Mouse (Mus musculus) kidney, postnatal 0 days (tissue): ENCODE data around the gene Ap1m1. TPM values are rescaled to one million over a fixed set of nuclear protein-coding genes. Genes with fewer than 3 reads are reported as not detected.

Source experiments
- ATAC-seq: fragments of 200-750 bp; cut with Nextera tagmentation; replicated peaks from 2 replicates; pipeline ENCODE4 v1.8.0; 2017; ENCODE audit warnings: low read depth, moderate number of reproducible peaks, moderate TSS enrichment, moderate library complexity; ENCODE audit not compliant: low FRiP score
- DNase-seq: peaks from one replicate; pipeline ENCODE4 v3.0.0-alpha.2; 2016; ENCODE audit warnings: low spot score
- H3K27ac ChIP-seq: fragments of 300-500 bp; sonication (generic); 2 replicates; pipeline ENCODE4 v1.5.1; 2014; ENCODE audit warnings: mild to moderate bottlenecking
- H3K27me3 ChIP-seq: fragments of 300-500 bp; sonication (generic); 2 replicates; pipeline ENCODE4 v1.6.1; 2014; ENCODE audit warnings: low read length, mixed read lengths; ENCODE audit not compliant: insufficient read depth
- H3K36me3 ChIP-seq: fragments of 300-500 bp; sonication (generic); 2 replicates; pipeline ENCODE4 v1.6.1; 2014; ENCODE audit warnings: low read length, mixed read lengths; ENCODE audit not compliant: insufficient read depth
- H3K4me1 ChIP-seq: fragments of 300-500 bp; sonication (generic); replicated peaks from 2 replicates; pipeline ENCODE4 v1.6.1; 2014; ENCODE audit warnings: antibody characterized with exemption, low read length, mixed read lengths; ENCODE audit not compliant: insufficient read depth
- H3K4me2 ChIP-seq: fragments of 300-500 bp; sonication (generic); 2 replicates; pipeline ENCODE4 v1.6.1; 2014; ENCODE audit warnings: mild to moderate bottlenecking, low read length, moderate library complexity, mixed read lengths
- H3K4me3 ChIP-seq: fragments of 300-500 bp; sonication (generic); replicated peaks from 2 replicates; pipeline ENCODE4 v1.5.1; 2014; ENCODE audit warnings: low read depth, low read length
- H3K9ac ChIP-seq: fragments of 300-500 bp; sonication (generic); 2 replicates; pipeline ENCODE4 v1.6.1; 2014; ENCODE audit warnings: low read depth, low read length
- H3K9me3 ChIP-seq: fragments of 300-500 bp; sonication (generic); replicated peaks from 2 replicates; pipeline ENCODE4 v1.6.1; 2016; ENCODE audit warnings: low read length, inconsistent platforms, mixed read lengths
- CTCF ChIP-seq: IDR thresholded peaks from 2 replicates; pipeline ENCODE4 v1.5.1; 2016; ENCODE audit warnings: antibody characterized with exemption, low read depth, mild to moderate bottlenecking, moderate library complexity
- WGBS: fragments of 180-500 bp; shearing (Covaris S2); extraction: QIAGEN DNeasy Blood & Tissue Kit; methylation state at CpG from one replicate; pipeline ENCODE4 v1.1.7; 2014; 5-methylcytosine and 5-hydroxymethylcytosine counted together
- polyA plus RNA-seq: library from polyadenylated mRNA; unstranded; fragments of >200 nt; fragmentation: Nextera tagmentation; extraction: Ambion mirVana; gene quantifications from 2 replicates; pipeline ENCODE4 v1.2.1, GENCODE M21; 2015

Gene Ap1m1
- polyA plus RNA-seq, 1 experiment from 2014 or later = 93.0 TPM

DNA sequence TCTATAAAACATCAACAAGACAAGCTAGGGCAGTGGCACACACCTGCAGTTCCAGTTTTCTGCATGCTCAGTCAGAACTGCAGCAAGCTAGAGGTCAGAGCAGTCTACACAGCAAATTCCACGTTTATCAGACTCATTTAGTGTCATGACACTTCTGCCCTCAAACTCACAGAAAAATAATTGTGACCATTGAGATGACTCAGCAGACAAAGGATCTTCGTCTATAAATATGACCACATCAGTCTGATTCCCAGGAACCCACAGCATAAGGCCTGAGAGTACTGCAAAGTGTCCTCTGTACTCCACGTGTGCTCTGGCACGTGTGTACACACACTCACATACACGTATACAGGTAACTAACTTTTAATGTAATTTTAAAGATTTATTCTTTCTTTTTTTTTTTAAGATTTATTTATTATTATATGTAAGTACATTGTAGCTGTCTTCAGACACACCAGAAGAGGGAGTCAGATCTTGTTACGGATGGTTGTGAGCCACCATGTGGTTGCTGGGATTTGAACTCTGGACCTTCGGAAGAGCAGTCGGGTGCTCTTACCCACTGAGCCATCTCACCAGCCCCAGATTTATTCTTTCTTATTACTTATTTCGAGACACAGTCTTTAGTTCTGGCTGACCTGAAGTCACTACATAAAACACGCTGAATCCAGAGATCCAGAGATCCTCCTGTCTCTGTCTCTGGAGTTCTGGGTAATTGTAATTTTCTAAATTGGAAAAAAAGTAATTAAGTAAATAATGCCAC, 20.9 kb upstream of the Ap1m1 start:
- H3K4me1 ChIP-seq = no peaks in the 10 kb centered on the region
- no peak overlapping the region for H3K27ac ChIP-seq

GRCm38 (mm10) chr8:72219541-72220363, 20.1 kb upstream of the Ap1m1 start, which contains the start of gene Fam32a:
Gene Fam32a (plus strand): TSS chr8:72219730.
- ATAC-seq = peak; percentile 97
- peak within 1 kb of the TSS; percentile 78 for H3K4me2 ChIP-seq
- WGBS = 9% methylated on average over 39 of the region's 39 CpGs
- TF ChIP-seq CTCF = no peak
- peaks cover 16% of the 10 kb centered on the region for H3K36me3 ChIP-seq
- H3K4me1 ChIP-seq = no peaks in the 10 kb centered on the region
- H3K9me3 ChIP-seq = no peaks in the 10 kb centered on the region
- H3K9ac ChIP-seq = peak within 1 kb of the TSS; percentile 77
- peak within 1 kb of the TSS; percentile 84 for H3K27ac ChIP-seq
- H3K27me3 ChIP-seq = no peaks in the 10 kb centered on the region
- peak within 1 kb of the TSS; percentile 71 for H3K4me3 ChIP-seq
- DNase-seq = peak; percentile 98

More for the DNA sequence above, 20.9 kb upstream of the Ap1m1 start:
- Histone ChIP-seq H3K36me3 (peaks cover 16% of the 10 kb centered on the region), H3K9ac (no peak overlapping the region), H3K27me3 (no peaks in the 10 kb centered on the region), H3K4me3 (peak overlapping the region; percentile 71; the same call in 1 of the 2 replicates), H3K9me3 (no peaks in the 10 kb centered on the region), H3K4me2 (peak overlapping the region; percentile 78; the same call in 1 of the 2 replicates)
- 79% methylated on average over 9 of the region's 10 CpGs for WGBS
- no peak for TF ChIP-seq CTCF
- DNase-seq (no peak), ATAC-seq (peak; percentile 23)

DNA sequence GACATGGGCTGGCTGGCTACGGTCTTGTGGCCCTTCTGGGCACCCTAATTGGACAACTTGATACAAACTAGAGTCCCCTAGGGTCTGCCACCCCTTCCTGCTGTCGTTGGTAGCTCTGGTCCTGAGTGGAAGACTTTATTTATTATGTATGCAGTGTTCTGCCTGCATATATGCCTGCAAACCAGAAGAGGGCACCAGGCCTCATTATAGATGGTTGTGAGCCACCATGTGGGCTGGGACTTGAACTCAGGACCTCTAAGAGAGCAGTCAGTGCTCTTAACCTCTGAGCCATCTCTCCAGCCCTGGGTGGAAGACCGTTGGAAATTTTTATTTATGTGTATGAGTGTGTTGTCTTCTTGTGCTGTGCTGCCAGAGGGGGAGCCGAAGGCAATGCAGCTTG, 19.1 kb upstream of the Ap1m1 start:
- peak; percentile 44 for TF ChIP-seq CTCF
- Histone ChIP-seq H3K4me1 (no peaks in the 10 kb centered on the region), H3K4me2 (peak overlapping the region; percentile 78), H3K36me3 (peaks cover 16% of the 10 kb centered on the region), H3K27ac (no peak overlapping the region), H3K27me3 (no peaks in the 10 kb centered on the region), H3K9me3 (no peaks in the 10 kb centered on the region), H3K4me3 (peak overlapping the region; percentile 71; the same call in 1 of the 2 replicates), H3K9ac (peak overlapping the region; percentile 77; the same call in 1 of the 2 replicates)
- ATAC-seq (no peak), DNase-seq (no peak)
- WGBS = 77% methylated on average over 4 of the region's 4 CpGs

- H3K4me1 ChIP-seq = no peaks in the 10 kb centered on the region
- no peak for DNase-seq
- H3K4me2 ChIP-seq = no peak overlapping the region
- peaks cover 16% of the 10 kb centered on the region for H3K36me3 ChIP-seq
- no peak for TF ChIP-seq CTCF
- no peak for ATAC-seq
- H3K9me3 ChIP-seq = no peaks in the 10 kb centered on the region
- H3K27ac ChIP-seq = no peak overlapping the region
- WGBS = 89% methylated on average over 5 of the region's 5 CpGs
- no peaks in the 10 kb centered on the region for H3K27me3 ChIP-seq
- H3K4me3 ChIP-seq = no peak overlapping the region
- H3K9ac ChIP-seq = no peak overlapping the region
Measured at GRCm38 (mm10) chr8:72222656-72223055, 17.2 kb upstream of the Ap1m1 start.

GRCm38 (mm10) chr8:72240403-72240763, 565 bp downstream of the Ap1m1 start:
- H3K4me3 ChIP-seq = peak overlapping the region; percentile 71
- H3K9me3 ChIP-seq = no peaks in the 10 kb centered on the region
- H3K27me3 ChIP-seq = no peaks in the 10 kb centered on the region
- H3K4me2 ChIP-seq = peak overlapping the region; percentile 73
- ATAC-seq (peak; percentile 53), DNase-seq (no peak)
- WGBS = 1% methylated on average over 24 of the region's 24 CpGs
- no peak for TF ChIP-seq CTCF
- H3K36me3 ChIP-seq = 0 out of 2 replicates have a peak, but pooled peaks cover 3% of the 10 kb centered on the region
- peak overlapping the region; percentile 91 for H3K27ac ChIP-seq
- H3K4me1 ChIP-seq = no peaks in the 10 kb centered on the region; the same call in 1 of the 2 replicates
- peak overlapping the region; percentile 63 for H3K9ac ChIP-seq

DNA sequence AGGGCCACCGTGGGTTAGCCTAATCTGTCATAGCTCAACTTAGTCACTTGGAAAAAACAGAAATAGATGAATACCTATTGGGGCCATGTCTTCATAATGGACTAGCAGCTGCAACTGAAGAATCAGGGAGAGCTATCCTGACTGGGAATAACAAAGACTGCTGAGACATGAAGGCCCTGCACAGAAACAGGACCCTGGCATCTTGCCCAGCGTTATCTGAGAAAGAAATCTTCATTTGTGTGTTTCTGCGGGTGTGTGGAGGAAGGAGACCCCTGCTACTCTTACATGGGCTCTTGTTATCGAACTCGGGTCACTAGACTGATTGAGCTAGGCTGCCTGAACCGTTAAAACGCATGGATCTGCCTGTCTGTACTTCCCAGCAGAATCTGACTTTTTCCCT, 1.1 kb downstream of the Ap1m1 start:
- DNase-seq = no peak
- ATAC-seq = no peak
- Histone ChIP-seq H3K4me3 (peak overlapping the region; percentile 71; the same call in 1 of the 2 replicates), H3K4me1 (no peaks in the 10 kb centered on the region; the same call in 1 of the 2 replicates), H3K4me2 (peak overlapping the region; percentile 73), H3K36me3 (0 out of 2 replicates have a peak, but pooled peaks cover 3% of the 10 kb centered on the region), H3K9ac (peak overlapping the region; percentile 63; the same call in 1 of the 2 replicates), H3K27me3 (no peaks in the 10 kb centered on the region), H3K27ac (no peak overlapping the region), H3K9me3 (no peaks in the 10 kb centered on the region)
- no peak for TF ChIP-seq CTCF
- 59% methylated on average over 7 of the region's 7 CpGs for WGBS
